Mouse (Mus musculus): ENCODE data around the gene Abcb4. TPM values are rescaled to one million over a fixed set of nuclear protein-coding genes. Genes with fewer than 3 reads are reported as not detected.
A peak's percentile ranks its signal among the peaks of the same experiment; 100 is the strongest.

Gene Abcb4
- polyA plus RNA-seq, 1 experiment = 0.04 TPM

- Histone ChIP-seq H3ac (ENCODE audit: control insufficient read depth, insufficient read length) (no peak overlapping the region), H3K4me2 (ENCODE audit: low read depth) (no peak overlapping the region), H3K4me3 (no peak overlapping the region), H3K79me2 (ENCODE audit: control insufficient read depth, insufficient read depth) (no peaks in the 10 kb centered on the region), H3K36me3 (ENCODE audit: control insufficient read depth, insufficient read depth) (peaks cover 11% of the 10 kb centered on the region), H3K27me3 (ENCODE audit: control insufficient read depth, insufficient read depth, insufficient read length) (no peaks in the 10 kb centered on the region)
- TF ChIP-seq MYOD1 (IDR thresholded peaks at IDR 0.05; ENCODE audit: control insufficient read depth in 1 of 3, insufficient read length in 2 of 3, low read depth in 2 of 3) (no peak), E2F4 (IDR thresholded peaks at IDR 0.05; ENCODE audit: insufficient read depth) (no peak), TCF12 (IDR thresholded peaks at IDR 0.05; ENCODE audit: insufficient read depth, poor library complexity, severe bottlenecking) (no peak), REST (IDR thresholded peaks at IDR 0.05; ENCODE audit: insufficient read depth, insufficient read length) (no peak), USF1 (IDR thresholded peaks at IDR 0.05; ENCODE audit: low read depth) (no peak), TCF3 (IDR thresholded peaks at IDR 0.05; ENCODE audit: insufficient read length, low read depth) (no peak), MAX (IDR thresholded peaks at IDR 0.05; ENCODE audit: low read depth) (no peak), CEBPB (IDR thresholded peaks at IDR 0.05; ENCODE audit: insufficient read depth, poor library complexity, severe bottlenecking) (no peak)
Measured at GRCm38 (mm10) chr5:8990526-8990925, 97.0 kb downstream of the Abcb4 start.

- TF ChIP-seq MYOD1 (IDR thresholded peaks at IDR 0.05; ENCODE audit: control insufficient read depth in 1 of 3, insufficient read length in 2 of 3, low read depth in 2 of 3) (no peak), USF1 (IDR thresholded peaks at IDR 0.05; ENCODE audit: low read depth) (no peak), CEBPB (IDR thresholded peaks at IDR 0.05; ENCODE audit: insufficient read depth, poor library complexity, severe bottlenecking) (no peak), TCF3 (IDR thresholded peaks at IDR 0.05; ENCODE audit: insufficient read length, low read depth) (no peak), SRF (IDR thresholded peaks at IDR 0.05; ENCODE audit: control insufficient read depth, insufficient read length, low read depth) (no peak), E2F4 (IDR thresholded peaks at IDR 0.05; ENCODE audit: insufficient read depth) (no peak)
- Histone ChIP-seq H3K4me3 (no peak overlapping the region), H3K79me2 (ENCODE audit: control insufficient read depth, insufficient read depth) (no peaks in the 10 kb centered on the region), H3K27me3 (ENCODE audit: control insufficient read depth, insufficient read depth, insufficient read length) (no peaks in the 10 kb centered on the region), H3ac (ENCODE audit: control insufficient read depth, insufficient read length) (no peak overlapping the region), H3K4me2 (ENCODE audit: low read depth) (no peak overlapping the region), H3K36me3 (ENCODE audit: control insufficient read depth, insufficient read depth) (peaks cover 5% of the 10 kb centered on the region)
Measured at GRCm38 (mm10) chr5:8991626-8992025, 98.1 kb downstream of the Abcb4 start.

- H3K4me3 ChIP-seq = peak overlapping the region; percentile 74
- H3K4me2 ChIP-seq (ENCODE audit: low read depth) = peak overlapping the region; percentile 78
- no peaks in the 10 kb centered on the region for H3K79me2 ChIP-seq (ENCODE audit: control insufficient read depth, insufficient read depth)
- peak overlapping the region; percentile 2 for H3ac ChIP-seq (ENCODE audit: control insufficient read depth, insufficient read length)
- TF ChIP-seq MAX (IDR thresholded peaks at IDR 0.05; ENCODE audit: low read depth) (no peak), TCF3 (IDR thresholded peaks at IDR 0.05; ENCODE audit: insufficient read length, low read depth) (no peak), POLR2AphosphoS2 (IDR thresholded peaks at IDR 0.05; ENCODE audit: insufficient read length, low read depth) (no peak)
- no peaks in the 10 kb centered on the region for H3K36me3 ChIP-seq (ENCODE audit: control insufficient read depth, insufficient read depth)
- no peaks in the 10 kb centered on the region for H3K27me3 ChIP-seq (ENCODE audit: control insufficient read depth, insufficient read depth, insufficient read length)
Measured at GRCm38 (mm10) chr5:8995966-8996685, 102.6 kb downstream of the Abcb4 start.

- peak within 1 kb of the TSS; percentile 78 for H3K4me2 ChIP-seq (ENCODE audit: low read depth)
Measured at GRCm38 (mm10) chr5:8996686-8997512, 103.4 kb downstream of the Abcb4 start, which contains the start of gene Crot. Gene Crot (minus strand): TSS chr5:8997324.

GRCm38 (mm10) chr5:8997513-8997895 lies 104.0 kb downstream of the Abcb4 start:
- no peak for TF ChIP-seq REST (IDR thresholded peaks at IDR 0.05; ENCODE audit: insufficient read depth, insufficient read length)
- no peak for TF ChIP-seq CEBPB (IDR thresholded peaks at IDR 0.05; ENCODE audit: insufficient read depth, poor library complexity, severe bottlenecking)
- TF ChIP-seq USF1 (IDR thresholded peaks at IDR 0.05; ENCODE audit: low read depth) = no peak
- TF ChIP-seq MAX (IDR thresholded peaks at IDR 0.05; ENCODE audit: low read depth) = no peak
- TF ChIP-seq POLR2AphosphoS2 (IDR thresholded peaks at IDR 0.05; ENCODE audit: insufficient read length, low read depth) = no peak
- no peak for TF ChIP-seq POLR2A (IDR thresholded peaks at IDR 0.05; ENCODE audit: insufficient read length, low read depth)
- TF ChIP-seq MYOD1 (IDR thresholded peaks at IDR 0.05; ENCODE audit: control insufficient read depth in 1 of 3, insufficient read length in 2 of 3, low read depth in 2 of 3) = no peak
- TF ChIP-seq E2F4 (IDR thresholded peaks at IDR 0.05; ENCODE audit: insufficient read depth) = no peak
- TF ChIP-seq TCF3 (IDR thresholded peaks at IDR 0.05; ENCODE audit: insufficient read length, low read depth) = no peak
- no peak for TF ChIP-seq SRF (IDR thresholded peaks at IDR 0.05; ENCODE audit: control insufficient read depth, insufficient read length, low read depth)
- no peak for TF ChIP-seq MYOG (IDR thresholded peaks at IDR 0.05; ENCODE audit: control insufficient read depth in 1 of 3, insufficient read depth in 1 of 3, insufficient read length in 2 of 3, low read depth in 2 of 3)
- TF ChIP-seq TCF12 (IDR thresholded peaks at IDR 0.05; ENCODE audit: insufficient read depth, poor library complexity, severe bottlenecking) = no peak
- H3K36me3 ChIP-seq (ENCODE audit: control insufficient read depth, insufficient read depth) = no peaks in the 10 kb centered on the region
- no peaks in the 10 kb centered on the region for H3K27me3 ChIP-seq (ENCODE audit: control insufficient read depth, insufficient read depth, insufficient read length)
- H3K79me2 ChIP-seq (ENCODE audit: control insufficient read depth, insufficient read depth) = no peaks in the 10 kb centered on the region
- H3ac ChIP-seq (ENCODE audit: control insufficient read depth, insufficient read length) = peak overlapping the region; percentile 2
- peak overlapping the region; percentile 61 for H3K4me2 ChIP-seq (ENCODE audit: low read depth)
- peak overlapping the region; percentile 74 for H3K4me3 ChIP-seq

More at GRCm38 (mm10) chr5:8996686-8997512, 103.4 kb downstream of the Abcb4 start, which contains the start of gene Crot:
- TF ChIP-seq CEBPB (IDR thresholded peaks at IDR 0.05; ENCODE audit: insufficient read depth, poor library complexity, severe bottlenecking) (no peak), USF1 (IDR thresholded peaks at IDR 0.05; ENCODE audit: low read depth) (no peak), SRF (IDR thresholded peaks at IDR 0.05; ENCODE audit: control insufficient read depth, insufficient read length, low read depth) (no peak), REST (IDR thresholded peaks at IDR 0.05; ENCODE audit: insufficient read depth, insufficient read length) (no peak), POLR2AphosphoS2 (IDR thresholded peaks at IDR 0.05; ENCODE audit: insufficient read length, low read depth) (peak; percentile 85), MAX (IDR thresholded peaks at IDR 0.05; ENCODE audit: low read depth) (no peak), E2F4 (IDR thresholded peaks at IDR 0.05; ENCODE audit: insufficient read depth) (no peak), MYOG (IDR thresholded peaks at IDR 0.05; ENCODE audit: control insufficient read depth in 1 of 3, insufficient read depth in 1 of 3, insufficient read length in 2 of 3, low read depth in 2 of 3) (no peak), MYOD1 (IDR thresholded peaks at IDR 0.05; ENCODE audit: control insufficient read depth in 1 of 3, insufficient read length in 2 of 3, low read depth in 2 of 3) (no peak), POLR2A (IDR thresholded peaks at IDR 0.05; ENCODE audit: insufficient read length, low read depth) (peak; percentile 91), TCF12 (IDR thresholded peaks at IDR 0.05; ENCODE audit: insufficient read depth, poor library complexity, severe bottlenecking) (no peak), TCF3 (IDR thresholded peaks at IDR 0.05; ENCODE audit: insufficient read length, low read depth) (no peak)
- Histone ChIP-seq H3K27me3 (ENCODE audit: control insufficient read depth, insufficient read depth, insufficient read length) (no peaks in the 10 kb centered on the region), H3K79me2 (ENCODE audit: control insufficient read depth, insufficient read depth) (no peaks in the 10 kb centered on the region), H3K36me3 (ENCODE audit: control insufficient read depth, insufficient read depth) (no peaks in the 10 kb centered on the region), H3K4me3 (peak within 1 kb of the TSS; percentile 74), H3ac (ENCODE audit: control insufficient read depth, insufficient read length) (peak within 1 kb of the TSS; percentile 2)

Data from myocyte (in vitro differentiated cells).